Mouse (Mus musculus): ENCODE measurements around the gene Ceacam2. TPM values are rescaled to one million over a fixed set of nuclear protein-coding genes. Genes with fewer than 3 reads are reported as not detected.
"Not testable (repeated sequence)": the region's sequence is repeated elsewhere in the genome, so short reads cannot be mapped to it uniquely, and the experiment has no call there.

The Ceacam2 gene
- total RNA-seq, 2 experiments from 2014 or later: 0.34 TPM; not detected in 1

DNA sequence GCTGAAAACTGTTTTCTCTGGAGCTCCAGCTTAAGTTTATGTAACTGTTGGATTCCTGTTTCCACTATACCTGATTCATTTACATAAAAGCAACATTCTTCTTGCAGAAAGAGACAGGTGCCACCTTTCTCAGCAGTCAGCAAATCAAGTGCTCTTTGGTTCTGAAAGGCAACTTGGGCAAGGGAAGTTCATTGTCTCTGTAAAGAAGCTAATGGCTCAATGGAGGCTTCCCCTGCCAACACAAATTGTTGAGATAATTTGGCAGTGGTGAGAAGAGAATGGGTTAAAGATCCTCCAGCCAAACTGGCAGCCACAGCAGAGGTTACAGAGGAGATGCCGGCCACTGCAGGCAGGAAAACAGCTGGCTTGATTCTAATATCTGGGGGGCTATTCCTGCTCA lies 49.0 kb downstream of the Ceacam2 start:
- DNase-seq (ENCODE audit: extremely low spot score in 1 of 2, low spot score in 2 of 2); intact Hi-C loops (cut with DNase I): not testable (repeated sequence)

DNA sequence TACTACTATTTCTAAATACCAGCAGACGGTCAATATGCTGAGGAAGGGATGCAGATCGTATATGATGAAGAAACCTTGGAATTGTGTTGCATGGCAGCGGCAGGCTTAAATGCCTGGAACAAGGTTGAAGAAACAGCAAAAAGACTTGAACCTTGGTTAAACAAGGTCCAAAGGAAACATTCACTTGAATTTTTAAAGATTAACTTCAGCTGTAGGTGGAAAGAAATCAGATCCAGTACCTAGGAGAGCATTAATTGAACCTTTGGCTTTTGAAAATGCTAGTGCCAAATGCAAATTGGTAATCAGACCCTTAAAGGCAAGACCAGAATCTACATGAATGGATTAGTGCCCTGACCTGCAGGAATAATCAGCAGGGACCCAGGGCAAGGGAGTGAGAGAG lies 50.3 kb downstream of the Ceacam2 start:
- intact Hi-C loops (cut with DNase I); DNase-seq (ENCODE audit: extremely low spot score in 1 of 2, low spot score in 2 of 2): not testable (repeated sequence)

- DNase-seq (ENCODE audit: extremely low spot score in 1 of 2, low spot score in 2 of 2): peak in 1 of 2 experiments; percentile 42
- intact Hi-C loops (cut with DNase I): no loop called here
Observed at GRCm38 (mm10) chr7:25486186-25486585, 53.5 kb downstream of the Ceacam2 start.

DNA sequence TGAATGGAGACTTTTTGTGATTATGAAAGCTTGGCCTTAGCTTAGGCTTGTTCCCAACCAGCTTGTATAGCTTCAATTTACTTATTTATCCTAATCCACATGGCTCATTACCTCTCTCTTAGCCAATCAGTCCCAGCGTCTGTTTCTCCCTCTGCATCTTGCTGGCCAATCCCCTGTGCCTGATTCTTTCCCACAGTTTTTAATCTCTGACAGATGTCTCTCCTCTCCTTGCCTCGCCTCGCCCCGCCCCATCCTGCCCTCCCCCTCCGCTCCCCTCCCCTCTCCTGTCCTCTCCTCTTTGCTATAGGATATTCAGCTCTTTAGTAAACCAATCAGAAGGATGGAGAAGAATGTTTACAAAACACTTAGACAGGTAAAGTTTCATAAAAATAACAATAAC lies 54.6 kb downstream of the Ceacam2 start:
- intact Hi-C loops (cut with DNase I): no loop called here
- DNase-seq (ENCODE audit: extremely low spot score in 1 of 2, low spot score in 2 of 2): no peak

GRCm38 (mm10) chr7:25483133-25483735 lies 56.4 kb downstream of the Ceacam2 start:
- intact Hi-C loops (cut with DNase I): no loop called here
- DNase-seq (ENCODE audit: extremely low spot score in 1 of 2, low spot score in 2 of 2): no peak

- intact Hi-C loops (cut with DNase I); DNase-seq (ENCODE audit: extremely low spot score in 1 of 2, low spot score in 2 of 2): not testable (repeated sequence)
Observed at GRCm38 (mm10) chr7:25480791-25481190, 58.9 kb downstream of the Ceacam2 start.

DNA sequence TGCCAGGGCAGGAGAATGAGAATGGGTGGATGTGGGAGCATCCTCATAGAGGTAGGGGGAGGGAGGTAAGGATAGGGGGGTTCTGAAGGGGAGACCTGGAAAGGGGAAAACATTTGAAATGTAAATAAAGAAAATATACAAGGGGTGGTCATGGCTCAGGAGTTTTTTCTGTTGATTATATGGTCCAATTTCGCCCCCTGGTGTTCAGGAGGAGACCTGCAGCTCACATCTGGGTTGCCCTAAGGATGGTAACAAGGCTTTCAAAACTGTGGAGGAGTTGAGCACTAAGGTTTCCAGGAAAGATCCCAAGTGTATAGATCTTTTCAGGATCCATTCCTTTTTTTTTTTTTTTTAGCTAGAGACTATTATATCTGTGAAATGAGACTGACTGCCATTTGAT lies 60.2 kb downstream of the Ceacam2 start:
- intact Hi-C loops (cut with DNase I): loop anchor here (2.0 to 5.0 kb wide), 2 partner anchors 51 to 58 kb away; partner anchors contain the start of gene Ceacam2
- DNase-seq (ENCODE audit: extremely low spot score in 1 of 2, low spot score in 2 of 2): no peak

- intact Hi-C loops (cut with DNase I): loop anchor here (2.0 to 5.0 kb wide), 2 partner anchors 49 to 60 kb away; partner anchors contain the start of gene Ceacam2
Observed at GRCm38 (mm10) chr7:25477752-25478093, 61.9 kb downstream of the Ceacam2 start.

DNA sequence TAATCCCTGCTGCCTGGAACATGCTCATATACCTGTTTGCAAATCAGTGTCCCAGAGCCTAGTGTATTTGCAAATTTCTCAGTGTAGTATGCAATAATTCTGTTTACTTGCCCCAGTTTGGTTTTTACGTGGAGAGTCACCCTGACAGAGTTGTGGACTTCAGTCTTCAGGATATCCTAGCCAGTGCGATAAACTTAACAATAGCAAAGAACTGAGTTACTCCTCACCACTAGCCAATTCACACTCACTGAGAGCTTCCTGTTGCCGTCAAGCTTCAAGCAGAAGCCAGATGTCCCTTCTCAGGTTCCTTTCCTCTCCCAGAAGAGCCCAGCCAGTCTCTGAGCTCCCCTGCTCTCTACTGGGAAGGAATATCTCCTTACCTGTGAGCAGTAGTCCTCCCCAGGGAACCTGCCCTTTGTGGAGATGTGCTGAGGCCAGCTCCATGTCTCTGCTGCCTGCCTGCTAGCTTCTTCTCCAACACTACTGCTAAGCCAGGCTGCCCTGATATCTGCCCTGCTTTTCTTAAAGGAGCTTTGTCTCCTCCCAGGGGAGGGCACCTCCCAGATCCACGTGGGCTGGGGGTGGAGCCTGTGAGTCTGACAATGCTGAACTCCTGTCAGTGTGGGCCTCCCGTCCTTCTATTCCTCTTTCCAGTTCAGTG lies 62.4 kb downstream of the Ceacam2 start, which contains the start of gene Ceacam1:
Gene Ceacam1 (minus strand): TSS at position 513 of the 661 bp plus-strand sequence.
- peak in 1 of 2 experiments; percentile 73 for DNase-seq (ENCODE audit: extremely low spot score in 1 of 2, low spot score in 2 of 2)
- intact Hi-C loops (cut with DNase I): loop anchor here (5.0 kb wide), 1 partner anchor 60 kb away; the partner anchor contains the start of gene Ceacam2

More at GRCm38 (mm10) chr7:25477752-25478093, 61.9 kb downstream of the Ceacam2 start:
- DNase-seq (ENCODE audit: extremely low spot score in 1 of 2, low spot score in 2 of 2): not testable (repeated sequence)

- DNase-seq (ENCODE audit: extremely low spot score in 1 of 2, low spot score in 2 of 2); intact Hi-C loops (cut with DNase I): not testable (repeated sequence)
Observed at GRCm38 (mm10) chr7:25471821-25472220, 67.8 kb downstream of the Ceacam2 start.

Other genes with a start within 250 kb of the Ceacam2 start
- 10 to 100 TPM; 64.1 to 67.5 TPM for gene Pafah1b3, start 241.9 kb downstream of the Ceacam2 start, total RNA-seq (2021)
- gene Prr19, start 238.4 kb downstream of the Ceacam2 start, total RNA-seq (2021): under 1 TPM in 1 of 2 experiments, not detected in 1; 0.28 TPM
- 10 to 100 TPM; 89.2 to 91.0 TPM for gene Tmem145, start 233.8 kb downstream of the Ceacam2 start, total RNA-seq (2021)
- gene Megf8, start 222.7 kb downstream of the Ceacam2 start, total RNA-seq (2021): 10 to 100 TPM; 90.4 to 91.8 TPM
- not detected for gene Cnfn, start 170.1 kb downstream of the Ceacam2 start, total RNA-seq (2021)
- 1 to 10 TPM; 6.9 to 7.8 TPM for gene Lipe, start 141.1 kb downstream of the Ceacam2 start, total RNA-seq (2021)
- not detected for gene Cxcl17, start 127.0 kb downstream of the Ceacam2 start, total RNA-seq (2021)
- gene Ceacam1, start 62.3 kb downstream of the Ceacam2 start, total RNA-seq (2021): 1 to 10 TPM; 1.1 to 1.8 TPM
- under 1 TPM in 1 of 2 experiments, not detected in 1; 0.64 TPM for gene Erich4, start 76.0 kb upstream of the Ceacam2 start, total RNA-seq (2021)
- gene Dmac2, start 79.6 kb upstream of the Ceacam2 start, total RNA-seq (2021): 10 to 100 TPM; 29.3 to 37.6 TPM
- 1 to 10 TPM in 1 of 2 experiments, under 1 TPM in 1; 0.69 to 1.5 TPM for gene B3gnt8, start 86.8 kb upstream of the Ceacam2 start, total RNA-seq (2021)
- 10 to 100 TPM; 25.0 to 28.9 TPM for gene Bckdha, start 119.1 kb upstream of the Ceacam2 start, total RNA-seq (2021)
- 10 to 100 TPM; 21.8 to 22.0 TPM for gene Exosc5, start 119.3 kb upstream of the Ceacam2 start, total RNA-seq (2021)
- 10 to 100 TPM; 53.6 to 67.6 TPM for gene Tmem91, start 135.3 kb upstream of the Ceacam2 start, total RNA-seq (2021)
- gene B9d2, start 140.9 kb upstream of the Ceacam2 start, total RNA-seq (2021): 10 to 100 TPM; 34.5 to 36.3 TPM
- gene Tgfb1, start 147.1 kb upstream of the Ceacam2 start, total RNA-seq (2021): 10 to 100 TPM in 1 of 2 experiments, 1 to 10 TPM in 1; 9.7 to 12.2 TPM
- gene Ccdc97, start 179.2 kb upstream of the Ceacam2 start, total RNA-seq (2021): 10 to 100 TPM; 41.7 to 46.1 TPM
- gene Hnrnpul1, start 214.9 kb upstream of the Ceacam2 start, total RNA-seq (2021): 100 to 1,000 TPM; 116 to 117 TPM
- 10 to 100 TPM; 29.7 to 38.5 TPM for gene Axl, start 248.8 kb upstream of the Ceacam2 start, total RNA-seq (2021)

All from left cerebral cortex, postnatal 10 days (tissue).